Mouse (Mus musculus) kidney, adult 2 months (tissue): ENCODE data around the gene Perp.

Source experiments
- CTCF ChIP-seq: fragments of 200-500 bp; conservative IDR thresholded peaks from 2 replicates; pipeline ENCODE4 v1.5.1; 2011; ENCODE audit warnings: low read depth, mild to moderate bottlenecking, control low read depth, low read length, moderate library complexity, mixed read lengths; ENCODE audit not compliant: insufficient read depth, insufficient read length
- POLR2A ChIP-seq: fragments of 200-500 bp; IDR thresholded peaks from one replicate; pipeline ENCODE4 v1.6.1; 2011; ENCODE audit warnings: low read depth, low read length, control low read depth

DNA sequence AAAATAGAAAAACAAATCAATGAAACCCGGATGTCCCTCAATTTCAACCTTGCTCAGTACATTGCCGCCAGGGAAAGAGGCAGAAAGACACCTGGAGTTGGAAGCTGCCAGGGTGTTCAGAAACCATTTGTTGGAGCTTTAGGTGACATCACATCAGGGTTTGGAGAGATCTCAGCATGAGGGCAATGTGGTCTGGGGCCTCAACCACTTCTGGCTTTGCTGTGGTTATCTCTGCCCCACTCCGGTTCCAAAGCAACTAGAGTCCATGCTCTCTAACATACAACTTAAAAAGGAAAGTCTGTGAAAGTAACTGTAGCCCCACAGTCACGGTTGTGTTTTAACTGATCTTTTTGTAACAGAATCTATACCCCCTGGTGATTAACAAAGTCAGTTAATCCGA is 19.9 kb downstream of the Perp start:
- no peak for TF ChIP-seq CTCF
- TF ChIP-seq POLR2A: no peak
